Mouse (Mus musculus): ENCODE results near the gene Ralgapa2. TPM values are rescaled to one million over a fixed set of nuclear protein-coding genes. Genes with fewer than 3 reads are reported as not detected.
A peak's percentile ranks its signal among the peaks of the same experiment; 100 is the strongest.

Gene Ralgapa2
- total and polyA plus RNA-seq, 3 experiments, result 5.6 to 10.3 (median 8.9) TPM

DNA sequence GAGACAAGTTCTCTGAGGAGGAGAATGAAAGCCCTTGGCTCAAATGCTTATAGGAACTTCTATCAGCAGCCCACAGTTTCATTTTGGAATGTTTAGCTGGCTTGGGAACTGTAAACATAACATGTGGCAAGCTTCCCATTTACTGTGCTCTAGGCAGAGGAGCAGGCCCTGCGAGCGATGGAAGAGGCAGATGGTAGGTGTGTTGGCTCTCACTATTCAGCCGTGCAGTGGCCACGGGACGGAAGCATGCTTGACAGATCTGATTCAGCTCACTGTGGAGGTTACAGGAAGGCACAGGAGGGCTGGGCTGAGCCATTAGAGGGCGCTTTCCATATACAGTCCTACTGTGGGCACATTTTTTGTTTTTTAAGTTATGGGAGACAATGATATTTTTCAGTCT, 201.9 kb downstream of the Ralgapa2 start:
- in situ Hi-C loops (cut with MboI; ENCODE audit: low pct_ligation_motif_present, low pct_unique_long_range_greater_than_20kb, low sequenced_read_pairs) (no loop called here), dilution Hi-C loops (cut with MboI; ENCODE audit: extremely low pct_ligation_motif_present, extremely low pct_unique_long_range_greater_than_20kb, low sequenced_read_pairs) (no loop called here)
- Histone ChIP-seq H3K36me3 (replicated peaks in 1 of 2; ENCODE audit: control insufficient read depth in 1 of 2, insufficient read depth in 1 of 2, low read length in 1 of 2) (peaks cover 0 to 33% of the 10 kb centered on the region in 2 experiments), H3K4me1 (ENCODE audit: control insufficient read depth in 1 of 2, insufficient read depth in 2 of 2) (peaks cover 4 to 55% of the 10 kb centered on the region in 2 experiments; a peak in 3 of 4 replicates), H3K27ac (ENCODE audit: insufficient read depth, low read depth) (no peak overlapping the region), H3K4me2 (ENCODE audit: insufficient read depth, low read depth, poor library complexity, severe bottlenecking) (no peak overlapping the region), H3K79me2 (replicated peaks; ENCODE audit: control insufficient read depth, extremely low read depth, insufficient read depth, poor library complexity, severe bottlenecking) (no peaks in the 10 kb centered on the region), H3K4me3 (replicated peaks in 1 of 3; ENCODE audit: low read depth in 2 of 3, low read length in 2 of 3, poor library complexity in 1 of 3) (no peak overlapping the region), H3K9me3 (replicated peaks; ENCODE audit: low read length) (no peaks in the 10 kb centered on the region), H3K9ac (ENCODE audit: insufficient read depth, low read depth) (no peak overlapping the region), H3K27me3 (replicated peaks) (no peaks in the 10 kb centered on the region)
- peak in 1 of 2 experiments; percentile 64; a peak in 3 of 4 replicates for TF ChIP-seq CTCF (conservative IDR thresholded peaks at IDR 0.05 in 1 of 2, IDR thresholded peaks at IDR 0.05 in 1 of 2; ENCODE audit: low read depth in 2 of 2, low read length in 2 of 2)
- TF ChIP-seq SIN3A (IDR thresholded peaks at IDR 0.05; ENCODE audit: low read length), result no peak
- TF ChIP-seq ZKSCAN1 (IDR thresholded peaks at IDR 0.05; ENCODE audit: borderline replicate concordance, low read depth, low read length), result peak; percentile 93
- no peak for TF ChIP-seq IRF4 (IDR thresholded peaks at IDR 0.05; ENCODE audit: low read depth, low read length)
- peak; percentile 76 for TF ChIP-seq BHLHE40 (IDR thresholded peaks at IDR 0.05; ENCODE audit: low read depth, low read length)
- peak; percentile 41 for TF ChIP-seq SMC3 (IDR thresholded peaks at IDR 0.05; ENCODE audit: low read depth, low read length)
- no peak for TF ChIP-seq E2F4 (IDR thresholded peaks at IDR 0.05; ENCODE audit: insufficient replicate concordance, low read depth, low read length)
- TF ChIP-seq GABPA (IDR thresholded peaks at IDR 0.05; ENCODE audit: insufficient replicate concordance, low read depth, low read length), result no peak
- no peak for TF ChIP-seq HCFC1 (IDR thresholded peaks at IDR 0.05; ENCODE audit: low read depth, low read length)
- TF ChIP-seq MXI1 (IDR thresholded peaks at IDR 0.05; ENCODE audit: low read depth, low read length), result no peak
- peak; percentile 32 for TF ChIP-seq RAD21 (IDR thresholded peaks at IDR 0.05; ENCODE audit: low read depth, low read length)
- TF ChIP-seq KAT2A (IDR thresholded peaks at IDR 0.05; ENCODE audit: insufficient replicate concordance, low read length), result no peak
- TF ChIP-seq MAX (IDR thresholded peaks at IDR 0.05; ENCODE audit: low read length), result 0 out of 2 replicates have a peak, but pooled peaks have one; percentile 30
- no peak for TF ChIP-seq ZC3H11A (IDR thresholded peaks at IDR 0.05; ENCODE audit: low read depth, low read length)
- peak; percentile 78 for DNase-seq (ENCODE audit: extremely low read depth)

DNA sequence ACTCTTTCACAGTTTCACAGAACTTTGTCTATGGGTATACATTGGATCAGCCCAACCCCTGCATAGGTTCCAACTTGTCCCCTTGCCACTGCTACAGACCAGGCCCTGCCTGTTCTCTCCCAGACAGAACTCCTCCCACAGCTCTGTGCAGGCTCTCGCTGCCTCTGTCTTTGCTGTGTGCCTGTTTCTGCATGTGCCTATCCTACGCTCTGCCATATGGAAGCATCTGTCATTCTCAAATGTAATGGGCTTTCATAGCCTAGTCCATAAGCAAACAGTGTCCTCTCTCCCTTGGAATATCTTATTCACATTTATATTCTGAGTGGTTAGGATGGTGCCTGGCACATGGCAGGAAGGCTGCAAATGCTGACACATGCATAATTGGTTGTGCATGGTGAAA, 202.7 kb downstream of the Ralgapa2 start:
- no peaks in the 10 kb centered on the region for H3K79me2 ChIP-seq (replicated peaks; ENCODE audit: control insufficient read depth, extremely low read depth, insufficient read depth, poor library complexity, severe bottlenecking)
- H3K4me1 ChIP-seq (ENCODE audit: control insufficient read depth in 1 of 2, insufficient read depth in 2 of 2), result peaks cover 4 to 51% of the 10 kb centered on the region in 2 experiments; a peak in 3 of 4 replicates
- no peaks in the 10 kb centered on the region for H3K27me3 ChIP-seq (replicated peaks)
- H3K4me2 ChIP-seq (ENCODE audit: insufficient read depth, low read depth, poor library complexity, severe bottlenecking), result no peak overlapping the region
- no peak overlapping the region for H3K9ac ChIP-seq (ENCODE audit: insufficient read depth, low read depth)
- no peak for DNase-seq (ENCODE audit: extremely low read depth)
- dilution Hi-C loops (cut with MboI; ENCODE audit: extremely low pct_ligation_motif_present, extremely low pct_unique_long_range_greater_than_20kb, low sequenced_read_pairs) (no loop called here), in situ Hi-C loops (cut with MboI; ENCODE audit: low pct_ligation_motif_present, low pct_unique_long_range_greater_than_20kb, low sequenced_read_pairs) (no loop called here)
- no peak overlapping the region for H3K4me3 ChIP-seq (replicated peaks in 1 of 3; ENCODE audit: low read depth in 2 of 3, low read length in 2 of 3, poor library complexity in 1 of 3)
- no peaks in the 10 kb centered on the region for H3K9me3 ChIP-seq (replicated peaks; ENCODE audit: low read length)
- H3K27ac ChIP-seq (ENCODE audit: insufficient read depth, low read depth), result no peak overlapping the region
- H3K36me3 ChIP-seq (replicated peaks in 1 of 2; ENCODE audit: control insufficient read depth in 1 of 2, insufficient read depth in 1 of 2, low read length in 1 of 2), result peaks cover 0 to 30% of the 10 kb centered on the region in 2 experiments
- TF ChIP-seq JUND (conservative IDR thresholded peaks at IDR 0.05; ENCODE audit: low read depth, low read length), result no peak
